Mouse (Mus musculus) thymus, adult 2 months (tissue): ENCODE data around the gene Shc3.

ENCODE experiments used
- CTCF ChIP-seq: fragments of 200-500 bp; IDR thresholded peaks from 2 replicates; pipeline ENCODE4 v1.5.1; 2012; ENCODE audit warnings: mild to moderate bottlenecking, control low read depth, low read length, moderate library complexity, borderline replicate concordance; ENCODE audit not compliant: control insufficient read depth, poor library complexity, insufficient read depth; ENCODE audit errors: extremely low read depth
- POLR2A ChIP-seq: fragments of 200-500 bp; IDR thresholded peaks from 2 replicates; pipeline ENCODE4 v1.6.1; 2012; ENCODE audit warnings: mild to moderate bottlenecking, low read length, control low read depth, moderate library complexity; ENCODE audit not compliant: control insufficient read depth, poor library complexity, insufficient read depth; ENCODE audit errors: extremely low read depth

GRCm38 (mm10) chr13:51397861-51398260, 171.4 kb downstream of the Shc3 start:
- no peak for TF ChIP-seq CTCF
- TF ChIP-seq POLR2A = no peak
